Comparison of ENCODE assay signal across 8 mouse cellular contexts in the genomic region with DNA sequence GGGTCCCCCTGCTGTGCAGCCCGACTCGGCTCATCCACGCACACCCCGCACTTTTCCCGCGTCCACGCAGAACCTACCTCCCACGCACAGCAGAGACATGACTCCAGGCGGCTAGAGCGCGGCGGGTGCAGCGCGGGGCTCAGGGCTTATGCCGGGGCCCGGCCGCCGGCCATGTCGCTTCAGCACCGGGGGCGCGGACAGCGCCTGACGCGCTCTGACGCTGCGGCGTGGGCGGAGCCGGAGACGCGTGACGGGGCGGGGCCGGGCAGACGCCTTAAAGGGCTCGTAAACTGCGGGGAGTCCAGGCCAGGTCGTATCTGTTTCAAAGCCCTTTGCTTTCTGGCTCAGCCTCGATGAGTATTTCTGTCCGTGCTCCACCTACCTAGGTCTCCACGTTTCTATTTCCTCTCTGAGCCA. TPM values are rescaled to one million over a fixed set of nuclear protein-coding genes. Genes with fewer than 3 reads are reported as not detected.
DNase-seq lines count a peak whose midpoint lies in the region; ATAC-seq and TF ChIP-seq lines count a peak whose summit lies in the region.

Unc13a (minus strand) TSS at position 209 of the 417 bp plus-strand sequence.

- no peak within 1 kb of the TSS for H3K9ac ChIP-seq in intestine, postnatal 0 days (ENCODE audit: low read depth, low read length)
- peak within 1 kb of the TSS; percentile 61 for H3K9ac ChIP-seq in midbrain, embryonic 11.5 days (ENCODE audit: low read length)

- TF ChIP-seq CTCF in intestine, postnatal 0 days (IDR thresholded peaks at IDR 0.05; ENCODE audit: low read depth) = no peak

- peak within 1 kb of the TSS; percentile 54 for H3K4me3 ChIP-seq in intestine, postnatal 0 days (ENCODE audit: low read depth, low read length)
- H3K4me3 ChIP-seq in midbrain, embryonic 11.5 days (ENCODE audit: low read depth, low read length) = peak within 1 kb of the TSS; percentile 72

- peak within 1 kb of the TSS; percentile 97 for H3K4me2 ChIP-seq in intestine, postnatal 0 days (replicated peaks; ENCODE audit: low read depth)
- H3K4me2 ChIP-seq in midbrain, embryonic 11.5 days = peak within 1 kb of the TSS; percentile 98

- intact Hi-C loops in left cerebral cortex, postnatal 4 days (cut with DNase I) = no loop called here

- H3K9me3 ChIP-seq in intestine, postnatal 0 days (ENCODE audit: control insufficient read depth) = no peaks in the 10 kb centered on the region
- H3K9me3 ChIP-seq in midbrain, embryonic 11.5 days (ENCODE audit: control insufficient read depth, low read length) = no peaks in the 10 kb centered on the region

- peak; percentile 97 for DNase-seq in adrenal gland, postnatal 10 days
- peak; percentile 89 for DNase-seq in embryo, embryonic 9.5 days (ENCODE audit: extremely low spot score)
- peak; percentile 94 for DNase-seq in left cerebral cortex, postnatal 4 days
- DNase-seq in midbrain, embryonic 11.5 days (ENCODE audit: low spot score, missing footprints) = peak; percentile 100
- peak; percentile 94 for DNase-seq in right cerebral cortex, postnatal 4 days
- DNase-seq in yolk sac, embryonic 10.5 days (ENCODE audit: low spot score) = peak; percentile 82

- H3K27ac ChIP-seq in intestine, postnatal 0 days (ENCODE audit: low read depth, low read length) = no peak within 1 kb of the TSS
- H3K27ac ChIP-seq in midbrain, embryonic 11.5 days (ENCODE audit: low read depth, low read length) = peak within 1 kb of the TSS; percentile 48

- peaks cover 27% of the 10 kb centered on the region for H3K27me3 ChIP-seq in intestine, postnatal 0 days (replicated peaks; ENCODE audit: control insufficient read depth, insufficient read depth, low read length)
- peaks cover 18% of the 10 kb centered on the region for H3K27me3 ChIP-seq in midbrain, embryonic 11.5 days (ENCODE audit: control insufficient read depth, insufficient read depth, low read length)

- WGBS in intestine, postnatal 0 days = under 1% methylated on average over 42 of the region's 42 CpGs
- WGBS in midbrain, embryonic 11.5 days = under 1% methylated on average over 42 of the region's 42 CpGs

- ATAC-seq in granulocyte monocyte progenitor cell, adult 5-6 weeks (replicated peaks; ENCODE audit: poor library complexity, severe bottlenecking) = peak; percentile 64
- ATAC-seq in intestine, postnatal 0 days = peak; percentile 59
- peak; percentile 77 for ATAC-seq in midbrain, embryonic 11.5 days (ENCODE audit: low FRiP score)

- no peaks in the 10 kb centered on the region for H3K36me3 ChIP-seq in intestine, postnatal 0 days (ENCODE audit: control insufficient read depth, insufficient read depth)
- no peaks in the 10 kb centered on the region for H3K36me3 ChIP-seq in midbrain, embryonic 11.5 days (ENCODE audit: control insufficient read depth, insufficient read depth, low read length)

- H3K4me1 ChIP-seq in intestine, postnatal 0 days (replicated peaks; ENCODE audit: control insufficient read depth, insufficient read depth, low read length) = 0 out of 2 replicates have a peak, but pooled peaks cover 6% of the 10 kb centered on the region
- peaks cover 22% of the 10 kb centered on the region for H3K4me1 ChIP-seq in midbrain, embryonic 11.5 days (ENCODE audit: control insufficient read depth, insufficient read depth, low read length)

RNA-seq across cellular contexts. Expression of gene Unc13a, which starts in this region (rescaled TPM):
- total RNA-seq in adrenal gland, postnatal 10 days (2021) = 1 to 10 TPM; 3.8 to 7.1 TPM
- total RNA-seq in granulocyte monocyte progenitor cell, adult 5-6 weeks (2014; fragmentation: Nextera tagmentation) = 0.60 TPM in 1 of 2 replicates, not detected in the other
- total RNA-seq in granulocyte monocyte progenitor cell, adult 5-6 weeks (2017) = 0.04 and 1.8 TPM in 2 replicates
- polyA plus RNA-seq in intestine, postnatal 0 days (2015; fragmentation: Nextera tagmentation; extraction: Ambion mirVana) = 0.60 and 0.72 TPM in 2 replicates
- 100 to 1,000 TPM; 204 to 221 TPM for total RNA-seq in left cerebral cortex, postnatal 4 days (2021)
- 5.4 and 6.5 TPM in 2 replicates for polyA plus RNA-seq in midbrain, embryonic 11.5 days (2014; fragmentation: Nextera tagmentation; extraction: Ambion mirVana)

Comparison
In these comparisons a context has a peak if more than half of its experiments do, and no peak if none do; other contexts are left out.
1. RNA of gene Unc13a (total RNA-seq): 204 to 221 TPM in left cerebral cortex, postnatal 4 days; 3.8 to 7.1 TPM in adrenal gland, postnatal 10 days and 0.04 to 1.8 TPM in granulocyte monocyte progenitor cell, adult 5-6 weeks; every median in the first group is over 10 times any median in the second.
2. Peak in ATAC-seq, H3K4me3 ChIP-seq and H3K4me2 ChIP-seq in intestine, postnatal 0 days; RNA of the gene not detected or under 1 TPM.
3. Peak in every context shown above with its lines, with median percentiles within 50 percentile points of each other: DNase-seq and ATAC-seq.